Mouse (Mus musculus): ENCODE measurements around the gene Capn3. TPM values are rescaled to one million over a fixed set of nuclear protein-coding genes. Genes with fewer than 3 reads are reported as not detected.

The Capn3 gene
- polyA plus RNA-seq, 1 experiment from 2014 or later, result 0.40 TPM

- no peaks in the 10 kb centered on the region for H3K27me3 ChIP-seq (ENCODE audit: control insufficient read depth, insufficient read depth, low read length)
- 85% methylated on average over 7 of the region's 7 CpGs for WGBS
- no peaks in the 10 kb centered on the region for H3K36me3 ChIP-seq (ENCODE audit: control insufficient read depth, insufficient read depth, low read length)
- no peak overlapping the region for H3K4me3 ChIP-seq (ENCODE audit: low read depth, low read length)
- ATAC-seq (ENCODE audit: low FRiP score, low TSS enrichment), result no peak
- no peaks in the 10 kb centered on the region for H3K4me1 ChIP-seq (replicated peaks; ENCODE audit: control insufficient read depth, insufficient read depth)
- no peak overlapping the region for H3K27ac ChIP-seq (replicated peaks)
- no peaks in the 10 kb centered on the region for H3K9me3 ChIP-seq (ENCODE audit: control insufficient read depth, low read length)
- H3K9ac ChIP-seq (ENCODE audit: low read length), result no peak overlapping the region
- H3K4me2 ChIP-seq (replicated peaks; ENCODE audit: low read depth), result no peak overlapping the region
- TF ChIP-seq CTCF (IDR thresholded peaks at IDR 0.05; ENCODE audit: low read depth), result no peak
- TF ChIP-seq EP300 (optimal IDR thresholded peaks at IDR 0.05), result no peak
- DNase-seq (ENCODE audit: low spot score), result no peak
These were observed 7.5 kb downstream of the Capn3 start for GRCm38 (mm10) chr2:120463328-120463727.

DNA sequence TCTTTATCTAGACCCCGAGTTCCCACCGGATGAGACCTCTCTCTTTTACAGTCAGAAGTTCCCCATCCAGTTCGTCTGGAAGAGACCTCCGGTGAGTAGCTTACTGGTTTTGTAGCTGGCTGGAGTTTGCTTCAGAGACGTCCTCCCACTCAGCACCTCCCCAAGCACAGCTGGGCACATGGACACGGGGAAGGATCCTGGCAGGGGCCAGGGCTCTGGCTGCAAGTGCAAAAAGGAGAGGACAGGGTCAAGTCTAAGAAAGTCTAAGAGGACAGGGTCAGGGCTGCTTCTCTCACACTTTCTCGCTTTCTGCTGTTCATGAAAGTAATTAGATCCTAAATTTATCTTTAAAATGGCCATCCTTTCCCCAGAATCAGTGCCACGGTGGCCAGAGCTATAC lies 8.3 kb downstream of the Capn3 start:
- Histone ChIP-seq H3K36me3 (ENCODE audit: control insufficient read depth, insufficient read depth, low read length) (no peaks in the 10 kb centered on the region), H3K27ac (replicated peaks) (no peak overlapping the region), H3K4me3 (ENCODE audit: low read depth, low read length) (no peak overlapping the region), H3K4me2 (replicated peaks; ENCODE audit: low read depth) (no peak overlapping the region), H3K9me3 (ENCODE audit: control insufficient read depth, low read length) (no peaks in the 10 kb centered on the region), H3K4me1 (replicated peaks; ENCODE audit: control insufficient read depth, insufficient read depth) (no peaks in the 10 kb centered on the region), H3K27me3 (ENCODE audit: control insufficient read depth, insufficient read depth, low read length) (no peaks in the 10 kb centered on the region), H3K9ac (ENCODE audit: low read length) (no peak overlapping the region)
- 65% methylated on average over 8 of the region's 8 CpGs for WGBS
- ATAC-seq (ENCODE audit: low FRiP score, low TSS enrichment) (no peak), DNase-seq (ENCODE audit: low spot score) (no peak)
- TF ChIP-seq CTCF (IDR thresholded peaks at IDR 0.05; ENCODE audit: low read depth), result no peak
- TF ChIP-seq EP300 (optimal IDR thresholded peaks at IDR 0.05), result no peak

- DNase-seq (ENCODE audit: low spot score), result no peak
- no peaks in the 10 kb centered on the region for H3K36me3 ChIP-seq (ENCODE audit: control insufficient read depth, insufficient read depth, low read length)
- no peak overlapping the region for H3K9ac ChIP-seq (ENCODE audit: low read length)
- no peak for ATAC-seq (ENCODE audit: low FRiP score, low TSS enrichment)
- no peak overlapping the region for H3K4me2 ChIP-seq (replicated peaks; ENCODE audit: low read depth)
- H3K27me3 ChIP-seq (ENCODE audit: control insufficient read depth, insufficient read depth, low read length), result no peaks in the 10 kb centered on the region
- H3K27ac ChIP-seq (replicated peaks), result no peak overlapping the region
- TF ChIP-seq EP300 (optimal IDR thresholded peaks at IDR 0.05) (no peak), CTCF (IDR thresholded peaks at IDR 0.05; ENCODE audit: low read depth) (no peak)
- 91% methylated on average over 2 of the region's 2 CpGs for WGBS
- H3K4me1 ChIP-seq (replicated peaks; ENCODE audit: control insufficient read depth, insufficient read depth), result no peaks in the 10 kb centered on the region
- no peaks in the 10 kb centered on the region for H3K9me3 ChIP-seq (ENCODE audit: control insufficient read depth, low read length)
- no peak overlapping the region for H3K4me3 ChIP-seq (ENCODE audit: low read depth, low read length)
These were observed 9.0 kb downstream of the Capn3 start for GRCm38 (mm10) chr2:120464732-120465396.

- ATAC-seq (ENCODE audit: low FRiP score, low TSS enrichment), result no peak
These were observed 9.6 kb downstream of the Capn3 start for GRCm38 (mm10) chr2:120465397-120465785.

GRCm38 (mm10) chr2:120468011-120468410 lies 12.2 kb downstream of the Capn3 start:
- DNase-seq (ENCODE audit: low spot score) (no peak), ATAC-seq (ENCODE audit: low FRiP score, low TSS enrichment) (no peak)
- Histone ChIP-seq H3K36me3 (ENCODE audit: control insufficient read depth, insufficient read depth, low read length) (no peaks in the 10 kb centered on the region), H3K4me3 (ENCODE audit: low read depth, low read length) (no peak overlapping the region), H3K27ac (replicated peaks) (no peak overlapping the region), H3K9ac (ENCODE audit: low read length) (no peak overlapping the region), H3K4me1 (replicated peaks; ENCODE audit: control insufficient read depth, insufficient read depth) (no peaks in the 10 kb centered on the region), H3K27me3 (ENCODE audit: control insufficient read depth, insufficient read depth, low read length) (no peaks in the 10 kb centered on the region), H3K9me3 (ENCODE audit: control insufficient read depth, low read length) (no peaks in the 10 kb centered on the region), H3K4me2 (replicated peaks; ENCODE audit: low read depth) (no peak overlapping the region)
- no peak for TF ChIP-seq CTCF (IDR thresholded peaks at IDR 0.05; ENCODE audit: low read depth)
- no peak for TF ChIP-seq EP300 (optimal IDR thresholded peaks at IDR 0.05)

More at GRCm38 (mm10) chr2:120465397-120465785, 9.6 kb downstream of the Capn3 start:
- no peak overlapping the region for H3K27ac ChIP-seq (replicated peaks)
- no peaks in the 10 kb centered on the region for H3K4me1 ChIP-seq (replicated peaks; ENCODE audit: control insufficient read depth, insufficient read depth)
- H3K4me3 ChIP-seq (ENCODE audit: low read depth, low read length), result no peak overlapping the region
- no peak overlapping the region for H3K9ac ChIP-seq (ENCODE audit: low read length)
- H3K4me2 ChIP-seq (replicated peaks; ENCODE audit: low read depth), result no peak overlapping the region
- 83% methylated on average over 5 of the region's 5 CpGs for WGBS
- no peaks in the 10 kb centered on the region for H3K27me3 ChIP-seq (ENCODE audit: control insufficient read depth, insufficient read depth, low read length)
- H3K9me3 ChIP-seq (ENCODE audit: control insufficient read depth, low read length), result no peaks in the 10 kb centered on the region
- no peaks in the 10 kb centered on the region for H3K36me3 ChIP-seq (ENCODE audit: control insufficient read depth, insufficient read depth, low read length)
- no peak for DNase-seq (ENCODE audit: low spot score)
- no peak for TF ChIP-seq CTCF (IDR thresholded peaks at IDR 0.05; ENCODE audit: low read depth)
- TF ChIP-seq EP300 (optimal IDR thresholded peaks at IDR 0.05), result no peak

- H3K9me3 ChIP-seq (ENCODE audit: control insufficient read depth, low read length), result no peaks in the 10 kb centered on the region
- no peaks in the 10 kb centered on the region for H3K27me3 ChIP-seq (ENCODE audit: control insufficient read depth, insufficient read depth, low read length)
- DNase-seq (ENCODE audit: low spot score) (no peak), ATAC-seq (ENCODE audit: low FRiP score, low TSS enrichment) (no peak)
- no peak overlapping the region for H3K27ac ChIP-seq (replicated peaks)
- TF ChIP-seq CTCF (IDR thresholded peaks at IDR 0.05; ENCODE audit: low read depth) (no peak), EP300 (optimal IDR thresholded peaks at IDR 0.05) (no peak)
- 84% methylated on average over 3 of the region's 3 CpGs for WGBS
- no peaks in the 10 kb centered on the region for H3K4me1 ChIP-seq (replicated peaks; ENCODE audit: control insufficient read depth, insufficient read depth)
- H3K9ac ChIP-seq (ENCODE audit: low read length), result no peak overlapping the region
- H3K36me3 ChIP-seq (ENCODE audit: control insufficient read depth, insufficient read depth, low read length), result no peaks in the 10 kb centered on the region
- H3K4me2 ChIP-seq (replicated peaks; ENCODE audit: low read depth), result no peak overlapping the region
- no peak overlapping the region for H3K4me3 ChIP-seq (ENCODE audit: low read depth, low read length)
These were observed 13.4 kb downstream of the Capn3 start for GRCm38 (mm10) chr2:120469220-120469619.

Data from stomach, postnatal 0 days (tissue).